Mouse (Mus musculus) spleen, adult 12 weeks (tissue): ENCODE results near the gene Zfhx2.

Experiments
- DNase-seq: peaks from one replicate; pipeline ENCODE4 v3.0.0; 2022; ENCODE audit warnings: low spot score

Zfhx2 gene

DNA sequence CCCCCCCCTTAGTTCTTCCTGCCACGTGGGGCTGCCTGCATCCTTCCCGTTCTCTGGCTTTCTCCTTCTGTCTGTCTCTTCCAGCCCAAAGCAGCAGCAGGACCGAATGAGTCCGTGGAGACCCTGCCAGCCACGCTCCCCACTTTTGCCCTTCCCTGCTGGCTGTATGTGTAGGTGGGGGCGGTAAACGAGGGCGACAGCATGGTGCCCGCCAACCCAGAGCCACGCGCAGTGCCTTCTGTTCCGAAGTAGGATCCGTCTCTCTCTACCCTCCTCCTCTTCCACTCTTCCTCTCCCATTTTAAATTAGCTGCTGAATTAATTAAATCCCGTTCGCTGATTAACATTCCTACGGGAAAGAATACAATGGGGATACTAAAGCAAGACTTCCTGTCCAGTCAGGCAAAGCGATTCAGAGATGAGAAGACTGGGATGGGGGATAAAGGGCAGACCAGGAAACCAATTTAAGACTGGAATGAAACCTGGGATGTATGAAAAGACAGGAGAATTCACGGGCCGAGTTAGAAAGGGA, 59.4 kb downstream of the Zfhx2 start:
- DNase-seq: no peak

DNA sequence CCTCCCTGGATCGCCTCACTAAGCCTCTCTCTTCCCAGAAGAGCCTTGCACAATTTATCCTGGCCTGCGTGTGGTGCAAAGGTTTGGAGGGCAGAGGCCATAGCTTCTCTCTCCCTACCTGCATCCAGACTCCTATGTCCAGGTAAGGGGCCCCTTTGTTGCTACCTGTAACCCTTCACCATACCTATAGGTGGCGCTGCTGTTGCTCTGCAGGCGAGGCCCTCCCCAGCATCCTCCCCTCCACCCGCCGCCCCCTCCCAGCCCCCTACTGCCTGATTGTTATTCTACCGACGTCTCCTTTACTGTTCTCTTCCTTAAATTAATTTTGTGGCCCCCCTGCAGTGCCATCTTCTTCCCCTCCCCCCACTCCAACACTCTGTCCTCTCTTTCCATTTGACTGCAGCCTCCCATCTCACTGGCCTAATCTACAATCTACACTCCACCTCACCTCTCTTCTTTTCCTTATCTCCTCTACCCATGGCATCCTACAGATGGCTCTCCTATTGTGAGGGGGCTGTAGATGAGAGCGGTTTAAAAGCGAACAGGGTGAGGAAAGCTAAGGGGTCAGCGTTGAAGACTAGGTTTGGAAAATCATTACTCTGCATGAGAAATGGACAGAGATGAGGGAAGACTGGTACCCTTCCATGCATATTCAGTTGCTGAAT, 63.0 kb downstream of the Zfhx2 start:
- no peak for DNase-seq

DNA sequence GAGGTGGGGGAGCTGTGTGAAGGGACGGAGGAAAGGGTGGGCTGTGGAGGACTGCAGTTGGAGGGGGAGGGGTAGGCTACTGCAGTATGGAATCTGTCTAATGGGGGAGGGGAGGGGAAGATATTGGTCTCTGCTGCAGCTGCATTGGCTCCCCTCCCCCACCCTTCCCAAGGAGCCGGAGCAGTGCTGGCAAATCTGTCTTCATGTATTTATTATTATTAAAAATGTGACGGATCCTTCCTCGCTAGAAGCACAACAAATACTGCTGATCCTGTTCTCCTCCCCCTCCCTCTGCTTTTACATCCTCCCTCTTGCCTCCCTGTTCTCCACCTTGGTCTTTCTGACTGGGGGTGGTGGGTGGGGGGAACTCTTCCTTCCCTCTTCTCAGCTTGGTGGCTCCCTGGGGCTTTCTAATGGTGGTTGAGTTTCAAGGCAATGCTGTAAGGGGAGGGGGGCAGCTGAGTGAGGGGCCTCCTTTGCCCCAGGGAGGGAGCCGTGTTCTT, 63.7 kb downstream of the Zfhx2 start:
- DNase-seq: no peak

DNA sequence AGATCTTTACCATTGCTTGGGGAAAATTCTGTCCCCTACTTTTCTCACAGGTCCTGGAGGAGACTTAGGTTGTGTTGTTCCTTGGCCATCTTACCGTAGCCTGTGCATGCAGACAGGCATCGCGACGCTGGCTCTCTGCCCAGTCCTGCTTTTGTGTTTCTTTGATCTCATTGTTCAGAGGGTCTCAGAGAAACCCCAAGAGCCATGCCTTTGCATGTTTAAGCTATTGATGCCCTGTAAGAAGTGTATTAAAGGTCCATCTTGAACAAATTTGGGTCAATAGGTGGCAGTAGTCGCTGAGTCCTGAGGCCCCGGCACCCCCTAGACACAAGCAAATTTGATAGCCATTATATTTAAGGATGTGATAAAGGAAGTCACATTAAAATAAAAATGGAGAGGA, 64.5 kb downstream of the Zfhx2 start:
- no peak for DNase-seq

DNA sequence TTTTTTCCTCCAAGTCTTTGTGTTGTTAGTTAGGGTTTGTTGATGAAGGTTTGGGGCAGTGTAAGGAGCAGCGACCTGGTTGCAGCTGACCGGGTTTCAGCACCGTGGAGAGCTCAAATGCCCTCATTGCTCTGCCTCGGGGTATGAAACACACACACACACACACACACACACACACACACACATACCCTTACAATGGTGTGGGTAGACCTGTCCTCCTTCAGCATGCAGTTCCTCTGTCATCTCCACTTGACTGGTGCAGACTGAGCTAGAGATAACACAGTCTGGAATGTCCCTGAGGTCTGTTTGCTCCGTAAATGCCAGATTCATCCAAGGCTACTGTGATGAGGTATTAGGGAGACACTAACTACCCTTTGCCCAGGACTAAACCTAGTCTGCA, 64.9 kb downstream of the Zfhx2 start:
- no peak for DNase-seq

DNA sequence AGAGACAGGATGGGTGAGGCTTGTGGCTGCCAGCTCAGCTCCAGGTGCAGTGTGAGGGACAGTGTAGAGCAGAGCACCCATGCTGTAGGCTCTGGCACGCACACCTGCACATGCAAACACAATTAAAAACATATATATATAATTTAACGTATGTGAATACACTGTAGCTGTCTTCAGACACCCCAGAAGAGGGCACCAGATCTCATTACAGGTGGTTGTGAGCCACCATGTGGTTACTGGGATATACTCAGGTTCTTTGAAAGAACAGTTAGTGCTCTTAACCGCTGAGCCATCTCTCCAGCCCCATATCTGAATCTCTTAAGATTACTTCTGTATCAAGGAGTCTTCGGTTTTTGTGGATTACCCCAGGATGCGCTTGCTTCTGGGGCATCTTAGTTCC, 66.6 kb downstream of the Zfhx2 start:
- DNase-seq: no peak

DNA sequence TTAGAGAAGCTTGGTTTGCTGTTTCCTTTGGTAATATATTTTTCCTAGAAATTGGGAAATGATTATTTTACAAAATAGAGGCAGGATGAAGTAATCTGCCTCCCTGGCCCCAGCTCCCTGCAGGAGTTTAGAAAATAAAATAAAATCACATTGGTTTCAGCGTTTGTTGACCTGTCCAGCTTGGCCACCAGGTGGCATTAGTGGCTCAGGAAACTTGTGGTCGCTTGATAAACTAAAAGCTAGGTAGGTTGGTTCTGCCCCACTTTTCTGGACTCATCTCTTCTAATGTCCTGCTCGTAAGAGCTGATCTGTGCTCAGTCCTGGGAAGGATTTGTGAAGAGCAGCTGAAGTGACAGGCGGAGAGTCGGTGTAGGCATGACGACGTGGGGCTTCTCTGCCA, 67.9 kb downstream of the Zfhx2 start:
- no peak for DNase-seq

DNA sequence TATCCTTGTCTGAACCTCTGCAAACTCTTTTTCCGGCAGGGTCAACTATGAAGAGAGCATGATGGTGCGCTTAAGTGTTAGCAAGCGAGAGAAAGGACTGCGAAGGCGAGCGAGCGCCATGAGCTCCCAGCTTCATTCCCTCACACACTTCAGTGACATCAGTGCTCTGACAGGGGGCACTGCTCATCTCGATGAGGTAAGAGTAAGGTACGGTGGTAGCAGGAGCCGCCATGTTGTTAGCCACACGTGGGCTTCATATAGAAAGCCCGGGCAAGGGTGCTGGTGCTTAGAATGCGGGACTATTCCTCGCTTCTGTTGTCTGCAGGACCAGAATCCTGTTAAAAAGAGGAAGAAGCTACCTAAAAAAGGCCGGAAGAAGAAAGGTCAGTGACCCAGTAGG, 69.1 kb downstream of the Zfhx2 start:
- no peak for DNase-seq

DNA sequence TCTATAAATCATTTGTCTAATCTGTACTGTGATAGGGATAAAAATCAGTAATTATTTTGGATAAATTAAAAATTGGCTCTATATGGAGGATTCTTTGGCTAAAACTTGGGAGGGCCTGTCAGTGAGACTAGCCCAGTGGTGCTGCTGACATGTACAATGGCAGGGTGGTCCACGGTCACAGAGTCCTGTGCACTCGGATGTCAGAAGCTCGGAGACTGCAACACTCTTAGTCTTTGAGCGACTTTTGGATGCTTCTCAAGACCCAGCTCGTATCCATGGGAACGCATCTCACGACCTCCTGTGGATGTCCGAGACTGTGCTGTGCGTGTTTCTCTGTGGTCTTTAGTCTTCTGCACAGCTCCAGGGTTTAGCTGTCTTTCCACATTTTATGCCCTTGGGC, 71.7 kb downstream of the Zfhx2 start:
- no peak for DNase-seq

DNA sequence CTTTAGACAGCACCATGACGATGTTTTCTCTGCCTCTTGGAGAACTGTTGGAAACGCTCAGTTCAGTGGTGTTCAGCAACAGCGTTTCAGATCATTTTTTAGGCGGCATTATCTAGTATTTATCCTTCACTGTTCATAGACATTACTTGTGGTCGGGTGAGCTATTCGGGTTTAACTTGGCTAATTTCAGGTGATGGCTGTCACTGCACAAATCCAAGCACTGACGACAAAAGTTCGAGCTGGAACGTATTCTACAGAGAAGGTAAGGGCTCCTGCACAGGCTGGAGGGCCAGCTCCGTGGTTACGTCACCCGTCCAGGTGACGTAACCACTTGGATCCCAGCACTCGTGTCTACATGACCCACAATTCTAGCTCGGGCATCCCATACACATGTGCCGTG, 75.2 kb downstream of the Zfhx2 start:
- DNase-seq: no peak

DNA sequence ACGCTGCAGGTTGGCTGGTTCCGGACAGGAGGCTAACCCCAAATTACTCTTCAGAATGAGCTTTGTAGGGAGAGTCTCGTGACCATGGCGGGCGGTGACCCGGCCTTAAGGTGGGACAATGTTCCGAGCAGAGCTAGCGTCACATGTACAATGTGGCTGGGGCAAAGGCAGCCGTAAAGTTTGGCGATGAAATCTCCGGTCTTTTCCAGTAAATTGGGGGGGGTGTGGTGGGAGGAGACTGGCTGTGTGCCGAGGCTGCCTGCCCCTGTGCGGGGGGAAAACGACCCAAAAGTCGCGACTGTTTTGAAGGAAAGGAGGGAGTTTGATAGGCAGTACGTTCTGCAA, 76.4 kb downstream of the Zfhx2 start:
- DNase-seq: no peak

DNA sequence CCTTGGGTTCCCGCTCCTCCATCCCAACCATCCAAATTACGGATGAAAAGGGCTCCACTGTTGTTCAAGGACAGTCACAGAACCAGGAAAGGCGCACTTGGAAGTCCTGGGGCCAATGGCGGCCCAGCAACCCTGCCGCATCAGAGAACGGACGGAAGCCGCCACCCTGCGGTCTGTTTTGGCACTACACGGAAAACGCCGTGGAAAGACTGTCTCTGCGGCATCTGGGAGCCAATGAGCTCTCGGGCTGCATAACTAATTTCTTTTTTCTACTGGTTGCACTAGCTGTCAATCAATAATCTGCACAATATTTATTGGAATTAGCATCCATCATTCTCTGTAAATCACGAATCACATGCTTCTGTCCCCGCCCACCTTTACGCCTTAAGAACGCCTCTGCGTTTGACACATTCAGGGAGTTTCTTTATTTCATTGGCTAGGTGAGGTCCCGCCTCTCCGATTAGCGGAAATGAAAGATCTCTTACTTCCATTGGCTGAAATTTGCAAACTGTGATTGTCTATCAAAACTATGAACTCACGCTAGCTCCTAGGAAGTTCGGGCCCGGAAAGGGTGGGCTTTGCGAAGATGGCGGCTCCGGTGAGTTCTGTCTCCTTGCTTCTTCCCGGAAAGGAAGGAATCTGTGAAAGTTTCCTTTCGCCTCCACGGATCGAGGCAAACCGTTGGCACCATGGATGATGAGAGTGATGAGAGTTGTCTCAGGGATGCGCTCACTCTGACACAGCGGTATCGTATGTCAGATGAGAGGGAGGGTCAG, 76.9 kb downstream of the Zfhx2 start, which contains the start of gene Ngdn:
Gene Ngdn (plus strand): TSS at position 464 of the 776 bp plus-strand sequence.
- DNase-seq: peak; percentile 93

DNA sequence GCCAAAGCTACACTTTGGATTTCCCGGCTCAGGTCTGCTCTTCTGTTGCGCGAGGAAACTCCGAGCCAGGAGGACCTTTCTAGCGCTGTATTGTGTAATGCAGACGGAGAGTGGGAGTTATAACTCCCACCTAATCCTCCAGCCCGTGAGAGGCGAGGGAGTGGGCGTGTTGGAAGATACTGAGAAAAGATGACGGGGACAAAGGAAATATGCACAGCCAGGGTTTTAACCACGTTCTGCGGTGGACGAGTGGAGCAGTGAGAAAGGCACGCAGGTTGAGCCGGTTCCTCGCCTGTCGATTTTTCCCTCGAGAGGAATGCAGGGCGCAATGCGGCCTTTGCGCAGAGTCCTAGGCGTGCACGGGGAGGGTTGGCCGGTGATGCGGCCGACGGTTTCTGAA, 77.5 kb downstream of the Zfhx2 start:
- no peak for DNase-seq

DNA sequence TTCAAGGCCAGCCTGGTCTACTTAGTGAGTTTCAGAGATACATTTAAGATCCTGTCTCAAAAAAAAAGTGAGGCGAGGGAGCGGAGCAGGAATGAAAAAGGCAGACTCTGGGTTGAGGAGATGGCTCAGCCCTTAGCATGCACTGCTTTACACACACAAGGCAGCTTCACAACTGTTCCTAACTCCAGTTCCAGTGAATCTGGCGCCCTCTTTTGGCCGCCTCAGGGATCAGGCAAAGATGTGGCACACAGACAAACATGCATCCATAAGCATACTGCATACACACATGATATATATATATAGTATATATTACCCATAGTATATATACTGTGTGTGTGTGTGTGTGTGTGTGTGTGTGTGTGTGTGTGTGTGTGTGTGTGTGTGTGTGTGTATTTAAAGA, 81.0 kb downstream of the Zfhx2 start:
- no peak for DNase-seq
